Mouse (Mus musculus) embryonic fibroblast, embryonic 13.5 days (primary cell): ENCODE measurements around the gene Grifin.

Experiments used
- CTCF ChIP-seq: IDR thresholded peaks from 2 replicates; pipeline ENCODE4 v1.5.1; 2011; ENCODE audit warnings: mild to moderate bottlenecking, control low read depth, low read length, moderate library complexity, borderline replicate concordance; ENCODE audit not compliant: insufficient read depth
- POLR2A ChIP-seq: IDR thresholded peaks from 2 replicates; pipeline ENCODE4 v1.6.1; 2011; ENCODE audit warnings: low read depth, mild to moderate bottlenecking, control low read depth, low read length, moderate library complexity

DNA sequence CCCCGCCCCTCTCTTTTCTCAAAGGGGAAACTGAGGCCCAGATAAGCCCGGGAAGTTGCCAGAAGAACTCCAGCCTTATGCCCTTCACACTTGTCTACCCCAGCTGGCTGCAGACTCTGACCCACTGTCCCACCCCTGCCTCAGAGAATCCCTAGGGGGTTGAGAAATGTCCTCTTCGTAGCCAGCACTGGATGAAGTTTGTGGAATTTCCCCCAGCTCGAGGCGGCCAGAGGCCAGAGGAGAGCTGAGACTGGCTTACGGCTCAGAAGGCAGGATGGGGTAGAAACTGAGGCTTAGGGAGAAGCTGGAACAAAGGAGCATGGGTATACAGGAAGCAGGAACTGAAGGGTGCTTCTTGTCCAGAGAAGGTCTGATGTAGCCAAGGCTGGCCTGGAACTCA, 7.7 kb upstream of the Grifin start:
- TF ChIP-seq POLR2A, result no peak
- no peak for TF ChIP-seq CTCF
